Mouse (Mus musculus): ENCODE measurements around the gene Ftl1. TPM values are rescaled to one million over a fixed set of nuclear protein-coding genes. Genes with fewer than 3 reads are reported as not detected.

Ftl1 gene
- total and polyA plus RNA-seq, 3 experiments, result 1,416 to 2,290 TPM; not detected in 1

GRCm38 (mm10) chr7:45475291-45475969, 15.7 kb upstream of the Ftl1 start (continued):
- TF ChIP-seq MYC (IDR thresholded peaks at IDR 0.05; ENCODE audit: low read depth, low read length) (no peak; the same call in 1 of the 2 replicates), UBTF (IDR thresholded peaks at IDR 0.05; ENCODE audit: borderline replicate concordance, insufficient read depth, low read depth, low read length) (no peak), MAZ (IDR thresholded peaks at IDR 0.05; ENCODE audit: low read depth, low read length) (no peak), MXI1 (IDR thresholded peaks at IDR 0.05; ENCODE audit: low read depth, low read length) (peak; percentile 73), ZNF384 (IDR thresholded peaks at IDR 0.05; ENCODE audit: low read depth, low read length) (0 out of 2 replicates have a peak, but pooled peaks have one; percentile 12), TCF12 (IDR thresholded peaks at IDR 0.05; ENCODE audit: low read depth, low read length) (peak; percentile 28; the same call in 1 of the 2 replicates), CHD1 (IDR thresholded peaks at IDR 0.05; ENCODE audit: low read depth, low read length) (no peak), KAT2A (conservative IDR thresholded peaks at IDR 0.05; ENCODE audit: low read depth, low read length) (peak; percentile 77), POLR2AphosphoS5 (IDR thresholded peaks at IDR 0.05; ENCODE audit: borderline replicate concordance, low read depth, low read length) (no peak), MEF2A (IDR thresholded peaks at IDR 0.05; ENCODE audit: extremely low read depth, insufficient replicate concordance, low read depth, low read length, poor library complexity, severe bottlenecking) (no peak), USF1 (IDR thresholded peaks at IDR 0.05; ENCODE audit: low read depth, low read length) (peak; percentile 38; the same call in 1 of the 2 replicates), CHD2 (IDR thresholded peaks at IDR 0.05; ENCODE audit: low read length) (no peak), CTCF (IDR thresholded peaks at IDR 0.05 in 2 of 3, conservative IDR thresholded peaks at IDR 0.05 in 1 of 3; ENCODE audit: control insufficient read depth in 1 of 3, insufficient read depth in 1 of 3, low read depth in 2 of 3, low read length in 3 of 3, poor library complexity in 1 of 3, severe bottlenecking in 1 of 3) (no peak)

GRCm38 (mm10) chr7:45470869-45471268, 11.2 kb upstream of the Ftl1 start:
- Histone ChIP-seq H3K9me3 (replicated peaks; ENCODE audit: insufficient read depth, low read length) (no peaks in the 10 kb centered on the region), H3K79me2 (ENCODE audit: control insufficient read depth, insufficient read depth, low read length, poor library complexity) (peaks cover 10% of the 10 kb centered on the region), H3K27me3 (ENCODE audit: control insufficient read depth in 1 of 2, insufficient read depth in 2 of 2, low read length in 2 of 2) (no peaks in the 10 kb centered on the region), H3K36me3 (ENCODE audit: control insufficient read depth in 1 of 2, insufficient read depth in 2 of 2, low read length in 2 of 2) (peaks cover 0 to 16% of the 10 kb centered on the region in 2 experiments; a peak in 2 of 4 replicates), H3K9ac (ENCODE audit: control insufficient read depth, low read depth, low read length, poor library complexity, severe bottlenecking) (peak overlapping the region; percentile 31), H3K4me3 (ENCODE audit: control insufficient read depth in 1 of 2, insufficient read depth in 1 of 2, low read depth in 2 of 2, low read length in 2 of 2) (no peak overlapping the region), H3K4me1 (ENCODE audit: control insufficient read depth in 1 of 2, insufficient read depth in 2 of 2, low read length in 2 of 2) (peaks cover 3 to 31% of the 10 kb centered on the region in 2 experiments), H3K27ac (ENCODE audit: control insufficient read depth, low read depth, low read length) (no peak overlapping the region)
- peak; percentile 89 for DNase-seq (ENCODE audit: low read depth, low spot score)
- no peak for TF ChIP-seq TCF12 (IDR thresholded peaks at IDR 0.05; ENCODE audit: low read depth, low read length)
- TF ChIP-seq ZNF384 (IDR thresholded peaks at IDR 0.05; ENCODE audit: low read depth, low read length), result peak; percentile 52; the same call in 1 of the 2 replicates
- peak; percentile 63; the same call in 1 of the 2 replicates for TF ChIP-seq MYC (IDR thresholded peaks at IDR 0.05; ENCODE audit: low read depth, low read length)
- TF ChIP-seq USF2 (IDR thresholded peaks at IDR 0.05; ENCODE audit: borderline replicate concordance in 1 of 2, insufficient read depth in 1 of 2, low read depth in 1 of 2, low read length in 2 of 2), result no peak
- peak; percentile 68 for TF ChIP-seq HCFC1 (IDR thresholded peaks at IDR 0.05; ENCODE audit: low read depth, low read length)
- TF ChIP-seq SMC3 (IDR thresholded peaks at IDR 0.05; ENCODE audit: low read depth, low read length), result peak; percentile 82
- no peak for TF ChIP-seq TAL1 (IDR thresholded peaks at IDR 0.05; ENCODE audit: low read length)
- TF ChIP-seq USF1 (IDR thresholded peaks at IDR 0.05; ENCODE audit: low read depth, low read length), result no peak
- TF ChIP-seq ETS1 (IDR thresholded peaks at IDR 0.05; ENCODE audit: low read depth, low read length), result 0 out of 2 replicates have a peak, but pooled peaks have one; percentile 10
- 0 out of 2 replicates have a peak, but pooled peaks have one; percentile 26 for TF ChIP-seq BHLHE40 (IDR thresholded peaks at IDR 0.05; ENCODE audit: borderline replicate concordance, low read depth, low read length)
- no peak for TF ChIP-seq NRF1 (IDR thresholded peaks at IDR 0.05; ENCODE audit: insufficient read depth, low read depth, low read length, poor library complexity, severe bottlenecking)
- peak; percentile 86 for TF ChIP-seq RAD21 (IDR thresholded peaks at IDR 0.05; ENCODE audit: low read depth, low read length)
- TF ChIP-seq CTCF (IDR thresholded peaks at IDR 0.05 in 2 of 3, conservative IDR thresholded peaks at IDR 0.05 in 1 of 3; ENCODE audit: control insufficient read depth in 1 of 3, insufficient read depth in 1 of 3, low read depth in 2 of 3, low read length in 3 of 3, poor library complexity in 1 of 3, severe bottlenecking in 1 of 3), result peak; percentile 46 to 90 (median 82)
- peak; percentile 55; the same call in 1 of the 2 replicates for TF ChIP-seq MXI1 (IDR thresholded peaks at IDR 0.05; ENCODE audit: low read depth, low read length)
- peak; percentile 82 for TF ChIP-seq SIN3A (IDR thresholded peaks at IDR 0.05; ENCODE audit: low read length)
- TF ChIP-seq UBTF (IDR thresholded peaks at IDR 0.05; ENCODE audit: borderline replicate concordance, insufficient read depth, low read depth, low read length), result no peak
- no peak for TF ChIP-seq POLR2AphosphoS5 (IDR thresholded peaks at IDR 0.05; ENCODE audit: borderline replicate concordance, low read depth, low read length)
- TF ChIP-seq ZC3H11A (IDR thresholded peaks at IDR 0.05; ENCODE audit: low read depth, low read length), result peak; percentile 87
